Mouse (Mus musculus): ENCODE measurements at regions not wholly inside any gene's neighbourhood (a gene's known extent, or its start where the extent isn't known, plus 50 kb on each side); places are given as distances from the start of the nearest gene placed in this dataset.

GRCm38 (mm10) chr14:71281568-71281967 is 681.9 kb upstream of the Fam160b2 start:
- Histone ChIP-seq H3K9ac (replicated peaks; ENCODE audit: low read depth, low read length) (no peak overlapping the region), H3K4me1 (ENCODE audit: control insufficient read depth, insufficient read depth, low read length) (no peaks in the 10 kb centered on the region), H3K36me3 (ENCODE audit: control insufficient read depth, insufficient read depth, low read length) (no peaks in the 10 kb centered on the region), H3K27me3 (ENCODE audit: control insufficient read depth, insufficient read depth, low read length) (no peaks in the 10 kb centered on the region), H3K27ac (ENCODE audit: low read depth, low read length) (no peak overlapping the region), H3K9me3 (ENCODE audit: control insufficient read depth, low read length) (no peaks in the 10 kb centered on the region), H3K4me3 (ENCODE audit: low read depth, low read length) (no peak overlapping the region), H3K4me2 (ENCODE audit: low read depth, low read length) (no peak overlapping the region)
- ATAC-seq (ENCODE audit: low read depth): no peak
- WGBS: 69% methylated on average over 14 of the region's 14 CpGs

GRCm38 (mm10) chr14:71276309-71276791 is 676.7 kb upstream of the Fam160b2 start:
- H3K9me3 ChIP-seq (ENCODE audit: control insufficient read depth, low read length): no peaks in the 10 kb centered on the region
- H3K36me3 ChIP-seq (ENCODE audit: control insufficient read depth, insufficient read depth, low read length): no peaks in the 10 kb centered on the region
- no peak overlapping the region for H3K4me3 ChIP-seq (ENCODE audit: low read depth, low read length)
- H3K27me3 ChIP-seq (ENCODE audit: control insufficient read depth, insufficient read depth, low read length): no peaks in the 10 kb centered on the region
- ATAC-seq (ENCODE audit: low read depth): no peak
- H3K9ac ChIP-seq (replicated peaks; ENCODE audit: low read depth, low read length): no peak overlapping the region
- WGBS: 71% methylated on average over 12 of the region's 12 CpGs
- H3K27ac ChIP-seq (ENCODE audit: low read depth, low read length): no peak overlapping the region
- H3K4me1 ChIP-seq (ENCODE audit: control insufficient read depth, insufficient read depth, low read length): no peaks in the 10 kb centered on the region
- no peak overlapping the region for H3K4me2 ChIP-seq (ENCODE audit: low read depth, low read length)

GRCm38 (mm10) chr14:71272470-71272869 is 672.8 kb upstream of the Fam160b2 start:
- Histone ChIP-seq H3K27ac (ENCODE audit: low read depth, low read length) (no peak overlapping the region), H3K27me3 (ENCODE audit: control insufficient read depth, insufficient read depth, low read length) (no peaks in the 10 kb centered on the region), H3K4me3 (ENCODE audit: low read depth, low read length) (no peak overlapping the region), H3K9ac (replicated peaks; ENCODE audit: low read depth, low read length) (no peak overlapping the region), H3K36me3 (ENCODE audit: control insufficient read depth, insufficient read depth, low read length) (no peaks in the 10 kb centered on the region), H3K9me3 (ENCODE audit: control insufficient read depth, low read length) (no peaks in the 10 kb centered on the region), H3K4me1 (ENCODE audit: control insufficient read depth, insufficient read depth, low read length) (no peaks in the 10 kb centered on the region), H3K4me2 (ENCODE audit: low read depth, low read length) (no peak overlapping the region)
- ATAC-seq (ENCODE audit: low read depth): no peak
- 94% methylated on average over 2 of the region's 2 CpGs for WGBS

GRCm38 (mm10) chr14:71257650-71258049 is 658.0 kb upstream of the Fam160b2 start:
- ATAC-seq (ENCODE audit: low read depth): no peak

GRCm38 (mm10) chr14:71254207-71254606 is 654.6 kb upstream of the Fam160b2 start:
- Histone ChIP-seq H3K4me1 (ENCODE audit: control insufficient read depth, insufficient read depth, low read length) (no peaks in the 10 kb centered on the region), H3K4me3 (ENCODE audit: low read depth, low read length) (no peak overlapping the region), H3K27me3 (ENCODE audit: control insufficient read depth, insufficient read depth, low read length) (no peaks in the 10 kb centered on the region), H3K9me3 (ENCODE audit: control insufficient read depth, low read length) (no peaks in the 10 kb centered on the region), H3K27ac (ENCODE audit: low read depth, low read length) (no peak overlapping the region), H3K4me2 (ENCODE audit: low read depth, low read length) (no peak overlapping the region), H3K36me3 (ENCODE audit: control insufficient read depth, insufficient read depth, low read length) (no peaks in the 10 kb centered on the region), H3K9ac (replicated peaks; ENCODE audit: low read depth, low read length) (no peak overlapping the region)
- no peak for ATAC-seq (ENCODE audit: low read depth)
- WGBS: 88% methylated on average over 1 of the region's 1 CpGs

More at GRCm38 (mm10) chr14:71257650-71258049, 658.0 kb upstream of the Fam160b2 start:
- no peaks in the 10 kb centered on the region for H3K9me3 ChIP-seq (ENCODE audit: control insufficient read depth, low read length)
- WGBS: 86% methylated on average over 4 of the region's 4 CpGs
- H3K27ac ChIP-seq (ENCODE audit: low read depth, low read length): no peak overlapping the region
- H3K4me2 ChIP-seq (ENCODE audit: low read depth, low read length): no peak overlapping the region
- no peak overlapping the region for H3K4me3 ChIP-seq (ENCODE audit: low read depth, low read length)
- no peaks in the 10 kb centered on the region for H3K27me3 ChIP-seq (ENCODE audit: control insufficient read depth, insufficient read depth, low read length)
- H3K9ac ChIP-seq (replicated peaks; ENCODE audit: low read depth, low read length): no peak overlapping the region
- H3K4me1 ChIP-seq (ENCODE audit: control insufficient read depth, insufficient read depth, low read length): no peaks in the 10 kb centered on the region
- H3K36me3 ChIP-seq (ENCODE audit: control insufficient read depth, insufficient read depth, low read length): no peaks in the 10 kb centered on the region

GRCm38 (mm10) chr14:71252136-71252535 is 652.5 kb upstream of the Fam160b2 start:
- Histone ChIP-seq H3K4me2 (ENCODE audit: low read depth, low read length) (no peak overlapping the region), H3K9me3 (ENCODE audit: control insufficient read depth, low read length) (no peaks in the 10 kb centered on the region), H3K36me3 (ENCODE audit: control insufficient read depth, insufficient read depth, low read length) (no peaks in the 10 kb centered on the region), H3K27me3 (ENCODE audit: control insufficient read depth, insufficient read depth, low read length) (no peaks in the 10 kb centered on the region), H3K27ac (ENCODE audit: low read depth, low read length) (no peak overlapping the region), H3K4me3 (ENCODE audit: low read depth, low read length) (no peak overlapping the region), H3K9ac (replicated peaks; ENCODE audit: low read depth, low read length) (no peak overlapping the region), H3K4me1 (ENCODE audit: control insufficient read depth, insufficient read depth, low read length) (no peaks in the 10 kb centered on the region)
- 83% methylated on average over 3 of the region's 3 CpGs for WGBS
- ATAC-seq (ENCODE audit: low read depth): no peak

- H3K9me3 ChIP-seq (ENCODE audit: control insufficient read depth, low read length): no peaks in the 10 kb centered on the region
- 100% methylated on average over 1 of the region's 1 CpGs for WGBS
- H3K4me3 ChIP-seq (ENCODE audit: low read depth, low read length): no peak overlapping the region
- no peaks in the 10 kb centered on the region for H3K27me3 ChIP-seq (ENCODE audit: control insufficient read depth, insufficient read depth, low read length)
- no peak overlapping the region for H3K9ac ChIP-seq (replicated peaks; ENCODE audit: low read depth, low read length)
- no peak overlapping the region for H3K27ac ChIP-seq (ENCODE audit: low read depth, low read length)
- no peak for ATAC-seq (ENCODE audit: low read depth)
- no peak overlapping the region for H3K4me2 ChIP-seq (ENCODE audit: low read depth, low read length)
- H3K36me3 ChIP-seq (ENCODE audit: control insufficient read depth, insufficient read depth, low read length): no peaks in the 10 kb centered on the region
- no peaks in the 10 kb centered on the region for H3K4me1 ChIP-seq (ENCODE audit: control insufficient read depth, insufficient read depth, low read length)
Measured at GRCm38 (mm10) chr14:71251116-71251515, 651.5 kb upstream of the Fam160b2 start.

- peak; percentile 85 for ATAC-seq (ENCODE audit: low read depth)
- Histone ChIP-seq H3K36me3 (ENCODE audit: control insufficient read depth, insufficient read depth, low read length) (no peaks in the 10 kb centered on the region), H3K4me2 (ENCODE audit: low read depth, low read length) (no peak overlapping the region), H3K27me3 (ENCODE audit: control insufficient read depth, insufficient read depth, low read length) (no peaks in the 10 kb centered on the region), H3K9ac (replicated peaks; ENCODE audit: low read depth, low read length) (no peak overlapping the region), H3K4me1 (ENCODE audit: control insufficient read depth, insufficient read depth, low read length) (no peaks in the 10 kb centered on the region), H3K27ac (ENCODE audit: low read depth, low read length) (peak overlapping the region; percentile 60; the same call in 1 of the 2 replicates), H3K4me3 (ENCODE audit: low read depth, low read length) (no peak overlapping the region), H3K9me3 (ENCODE audit: control insufficient read depth, low read length) (no peaks in the 10 kb centered on the region)
- 27% methylated on average over 7 of the region's 7 CpGs for WGBS
Measured at GRCm38 (mm10) chr14:71249387-71249965, 649.8 kb upstream of the Fam160b2 start.

- Histone ChIP-seq H3K4me2 (ENCODE audit: low read depth, low read length) (no peak overlapping the region), H3K27me3 (ENCODE audit: control insufficient read depth, insufficient read depth, low read length) (no peaks in the 10 kb centered on the region), H3K9me3 (ENCODE audit: control insufficient read depth, low read length) (no peaks in the 10 kb centered on the region), H3K9ac (replicated peaks; ENCODE audit: low read depth, low read length) (no peak overlapping the region), H3K36me3 (ENCODE audit: control insufficient read depth, insufficient read depth, low read length) (no peaks in the 10 kb centered on the region), H3K4me1 (ENCODE audit: control insufficient read depth, insufficient read depth, low read length) (no peaks in the 10 kb centered on the region), H3K4me3 (ENCODE audit: low read depth, low read length) (no peak overlapping the region), H3K27ac (ENCODE audit: low read depth, low read length) (no peak overlapping the region)
- ATAC-seq (ENCODE audit: low read depth): no peak
- 77% methylated on average over 2 of the region's 2 CpGs for WGBS
Measured at GRCm38 (mm10) chr14:71248534-71248933, 648.9 kb upstream of the Fam160b2 start.
